Mouse (Mus musculus) hindbrain, embryonic 15.5 days (tissue): ENCODE results near the gene Cdkn3. TPM values are rescaled to one million over a fixed set of nuclear protein-coding genes. Genes with fewer than 3 reads are reported as not detected.
"Not testable (repeated sequence)": the region's sequence is repeated elsewhere in the genome, so short reads cannot be mapped to it uniquely, and the experiment has no call there.

Experiments used
- ATAC-seq: fragments of 200-750 bp; cut with Nextera tagmentation; 2 replicates; pipeline ENCODE4 v1.8.0; 2017; ENCODE audit warnings: low read depth, moderate number of reproducible peaks, moderate TSS enrichment; ENCODE audit not compliant: low FRiP score
- H3K27ac ChIP-seq: fragments of 300-500 bp; sonication (generic); replicated peaks from 2 replicates; pipeline ENCODE4 v1.5.1; 2015; ENCODE audit warnings: mild to moderate bottlenecking, inconsistent platforms
- H3K27me3 ChIP-seq: fragments of 300-500 bp; sonication (generic); 2 replicates; pipeline ENCODE4 v1.6.1; 2015; ENCODE audit warnings: control low read depth, inconsistent platforms
- H3K36me3 ChIP-seq: fragments of 300-500 bp; sonication (generic); 2 replicates; pipeline ENCODE4 v1.6.1; 2015; ENCODE audit warnings: control low read depth, inconsistent platforms
- H3K4me1 ChIP-seq: fragments of 300-500 bp; sonication (generic); replicated peaks from 2 replicates; pipeline ENCODE4 v1.6.1; 2015; ENCODE audit warnings: control low read depth, inconsistent platforms
- H3K4me2 ChIP-seq: fragments of 300-500 bp; sonication (generic); 2 replicates; pipeline ENCODE4 v1.6.1; 2015; ENCODE audit warnings: moderate library complexity, mild to moderate bottlenecking, inconsistent platforms
- H3K4me3 ChIP-seq: fragments of 300-500 bp; sonication (generic); 2 replicates; pipeline ENCODE4 v1.5.1; 2015; ENCODE audit warnings: mild to moderate bottlenecking, inconsistent platforms
- H3K9ac ChIP-seq: fragments of 300-500 bp; sonication (generic); 2 replicates; pipeline ENCODE4 v1.6.1; 2015; ENCODE audit warnings: inconsistent platforms
- H3K9me3 ChIP-seq: fragments of 300-500 bp; sonication (generic); 2 replicates; pipeline ENCODE4 v1.6.1; 2016; ENCODE audit warnings: control low read depth, inconsistent platforms
- WGBS: fragments of 180-500 bp; shearing (Covaris S2); methylation state at CpG from one replicate; pipeline ENCODE4 v1.1.7; 2015; 5-methylcytosine and 5-hydroxymethylcytosine counted together
- polyA plus RNA-seq: library from polyadenylated mRNA; unstranded; fragments of >200 nt; fragmentation: Nextera tagmentation; extraction: Ambion mirVana; gene quantifications from 2 replicates; pipeline ENCODE4 v1.2.1, GENCODE M21; 2015

Gene Cdkn3
- 9.8 and 12.4 TPM in 2 replicates for polyA plus RNA-seq

DNA sequence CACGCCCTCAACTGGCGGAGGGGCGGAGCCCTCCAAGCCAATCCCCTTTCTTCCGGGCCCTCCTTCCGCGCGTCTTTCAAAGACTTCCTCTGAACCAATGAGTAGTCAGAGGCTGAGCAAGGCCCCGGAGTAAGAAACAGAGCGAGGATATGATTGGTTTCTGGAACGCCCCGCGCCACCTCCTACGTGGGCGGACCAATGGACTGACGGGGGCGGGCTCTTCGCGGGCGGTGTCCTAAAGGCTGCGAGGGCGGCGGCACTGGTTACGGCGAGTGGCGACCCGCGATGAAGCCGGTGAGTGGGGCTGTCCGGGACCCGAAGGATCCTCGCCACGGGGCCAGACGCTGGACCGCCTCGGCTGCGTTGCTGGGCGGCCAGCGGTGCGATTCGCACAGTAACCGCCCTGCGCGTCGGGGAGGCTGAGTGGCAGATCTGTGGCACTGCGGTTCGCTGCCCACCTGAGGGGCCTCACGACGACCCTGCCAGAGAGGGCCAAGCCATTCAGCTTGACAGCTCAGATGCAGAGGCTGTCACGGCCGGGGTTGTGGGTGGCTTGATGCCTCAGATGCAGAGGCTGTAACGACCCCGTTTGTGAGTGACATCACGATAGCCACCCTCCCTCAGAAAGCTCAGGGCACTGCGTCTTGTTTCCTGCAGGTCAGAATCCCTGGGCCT is at the start of gene Cdkn3:
TSS of gene Cdkn3 (plus strand) at position 187 of the 675 bp plus-strand sequence.
- peak within 1 kb of the TSS; percentile 67 for H3K9ac ChIP-seq
- peak; percentile 100 for ATAC-seq
- H3K9me3 ChIP-seq = no peaks in the 10 kb centered on the region
- H3K4me2 ChIP-seq = peak within 1 kb of the TSS; percentile 93
- H3K4me1 ChIP-seq = peaks cover 12% of the 10 kb centered on the region
- under 1% methylated on average over 54 of the region's 54 CpGs for WGBS
- H3K27ac ChIP-seq = peak within 1 kb of the TSS; percentile 23
- no peaks in the 10 kb centered on the region for H3K36me3 ChIP-seq
- H3K27me3 ChIP-seq = no peaks in the 10 kb centered on the region
- peak within 1 kb of the TSS; percentile 88 for H3K4me3 ChIP-seq

DNA sequence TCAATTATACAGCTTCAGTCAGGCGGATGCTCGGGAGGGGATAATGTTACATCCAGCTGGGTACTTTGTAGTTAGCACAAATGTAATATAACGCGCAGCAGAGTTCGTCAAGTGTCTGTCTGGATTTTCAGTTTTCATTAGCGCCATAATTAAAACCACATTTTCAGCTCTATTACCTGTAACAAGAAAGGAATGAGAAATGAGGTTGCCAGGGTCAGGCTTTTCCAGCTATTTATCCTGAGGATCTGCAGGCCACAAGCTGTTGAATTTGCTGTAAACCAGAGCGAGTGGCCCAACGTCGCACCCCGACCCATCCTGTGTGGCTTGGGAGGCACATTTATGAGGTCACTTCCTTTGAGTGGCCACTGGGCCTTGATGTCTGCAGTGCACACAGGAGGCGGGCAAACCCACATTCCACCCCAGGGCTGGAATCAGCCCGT is 41.8 kb upstream of the Cdkn3 start:
- no peak for ATAC-seq
- 0 out of 2 replicates have a peak, but pooled peaks cover 5% of the 10 kb centered on the region for H3K4me1 ChIP-seq
- H3K9ac ChIP-seq = no peak overlapping the region
- 57% methylated on average over 12 of the region's 12 CpGs for WGBS
- no peaks in the 10 kb centered on the region for H3K27me3 ChIP-seq
- no peak overlapping the region for H3K4me3 ChIP-seq
- no peak overlapping the region for H3K4me2 ChIP-seq
- H3K36me3 ChIP-seq = no peaks in the 10 kb centered on the region
- H3K27ac ChIP-seq = no peak overlapping the region
- H3K9me3 ChIP-seq = no peaks in the 10 kb centered on the region

DNA sequence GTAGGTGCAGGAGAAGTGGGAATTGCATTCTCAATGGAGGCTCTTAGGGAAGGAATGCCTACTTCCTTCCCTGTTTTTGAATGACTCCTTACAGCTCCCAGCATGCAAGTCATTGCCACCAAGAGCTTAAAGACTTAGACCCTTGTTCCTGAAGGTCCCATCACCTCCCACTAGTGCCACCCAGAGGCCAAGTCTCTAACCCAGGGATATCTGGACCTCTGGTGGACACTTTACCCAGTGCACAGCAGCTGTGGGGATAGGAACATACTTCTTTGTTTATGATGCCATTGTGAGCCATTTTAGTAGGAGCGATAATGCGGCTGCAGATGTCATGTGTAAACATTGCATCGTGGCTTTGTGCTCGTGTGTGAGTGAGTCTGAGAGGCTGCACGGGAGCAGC is 38.3 kb upstream of the Cdkn3 start:
- no peaks in the 10 kb centered on the region for H3K36me3 ChIP-seq
- 66% methylated on average over 5 of the region's 5 CpGs for WGBS
- ATAC-seq = no peak
- H3K4me3 ChIP-seq = no peak overlapping the region
- no peak overlapping the region for H3K9ac ChIP-seq
- no peaks in the 10 kb centered on the region for H3K27me3 ChIP-seq
- H3K4me1 ChIP-seq = 0 out of 2 replicates have a peak, but pooled peaks cover 8% of the 10 kb centered on the region
- no peak overlapping the region for H3K4me2 ChIP-seq
- no peak overlapping the region for H3K27ac ChIP-seq
- no peaks in the 10 kb centered on the region for H3K9me3 ChIP-seq

DNA sequence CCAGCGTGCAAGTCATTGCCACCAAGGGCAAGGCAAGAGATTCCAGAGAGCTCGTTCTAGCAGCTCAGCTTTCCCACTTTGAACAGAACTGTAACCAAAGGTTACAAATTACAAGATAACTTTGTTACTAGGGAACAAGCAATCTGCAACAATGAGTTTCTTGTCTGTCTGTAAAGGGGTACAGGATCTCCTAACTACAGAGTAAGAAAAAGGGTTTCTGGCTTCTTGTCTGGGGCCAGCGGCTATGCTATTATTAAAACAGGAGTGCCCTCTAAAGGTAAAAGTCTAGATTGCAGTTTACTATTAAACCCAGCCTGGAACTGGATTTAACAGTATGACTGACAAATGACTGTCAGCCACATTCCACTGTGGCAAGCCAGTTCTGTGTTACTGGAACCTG is 36.5 kb upstream of the Cdkn3 start:
- Histone ChIP-seq H3K4me1 (0 out of 2 replicates have a peak, but pooled peaks cover 3% of the 10 kb centered on the region), H3K9ac (no peak overlapping the region), H3K4me2 (no peak overlapping the region), H3K4me3 (no peak overlapping the region), H3K27ac (no peak overlapping the region), H3K9me3 (no peaks in the 10 kb centered on the region), H3K27me3 (no peaks in the 10 kb centered on the region), H3K36me3 (no peaks in the 10 kb centered on the region)
- WGBS = 37% methylated on average over 3 of the region's 3 CpGs
- peak; percentile 81 for ATAC-seq

DNA sequence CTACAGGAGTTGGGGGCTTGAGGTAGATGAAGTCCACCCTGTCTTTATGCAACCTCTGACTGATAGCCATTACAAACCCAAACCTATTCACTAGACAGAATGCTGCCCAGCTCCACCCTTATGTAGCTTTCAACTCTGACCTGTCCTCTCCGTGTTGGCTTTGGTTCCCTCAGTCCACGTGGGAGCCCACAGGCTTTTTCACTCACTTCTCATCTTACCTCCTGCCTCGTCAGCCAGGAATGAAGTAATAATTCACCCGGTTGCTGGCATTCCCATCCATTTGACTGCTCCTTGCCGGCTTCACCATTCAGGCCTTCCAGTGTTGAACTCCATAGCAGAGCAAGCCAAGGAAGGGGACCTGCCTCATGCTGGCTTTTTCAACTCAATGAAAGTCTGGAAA is 35.4 kb upstream of the Cdkn3 start:
- Histone ChIP-seq H3K9ac (no peak overlapping the region), H3K4me3 (no peak overlapping the region), H3K27me3 (no peaks in the 10 kb centered on the region), H3K4me1 (0 out of 2 replicates have a peak, but pooled peaks cover 3% of the 10 kb centered on the region), H3K36me3 (no peaks in the 10 kb centered on the region), H3K9me3 (no peaks in the 10 kb centered on the region), H3K4me2 (no peak overlapping the region), H3K27ac (no peak overlapping the region)
- no peak for ATAC-seq
- WGBS = 48% methylated on average over 5 of the region's 5 CpGs

DNA sequence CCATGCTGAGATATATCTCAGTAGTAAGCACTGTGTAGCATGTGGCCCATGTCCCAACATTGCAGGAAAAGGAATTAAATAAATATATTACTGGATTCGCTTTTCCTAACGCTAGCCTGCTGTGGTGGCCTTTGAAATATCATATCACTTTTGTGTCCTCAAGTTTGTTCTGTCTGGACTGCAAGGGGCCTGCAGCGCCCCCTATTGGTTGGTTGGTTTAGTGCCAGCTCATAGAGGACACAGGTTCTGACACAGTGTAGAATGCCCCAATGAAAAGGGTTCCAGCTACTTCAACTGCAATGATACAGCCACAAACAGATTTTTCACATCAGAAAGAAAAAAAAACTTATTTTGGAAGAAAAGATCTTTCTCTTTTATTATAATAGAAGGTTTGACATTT is 34.6 kb upstream of the Cdkn3 start:
- no peaks in the 10 kb centered on the region for H3K9me3 ChIP-seq
- no peak overlapping the region for H3K9ac ChIP-seq
- no peak for ATAC-seq
- H3K27me3 ChIP-seq = no peaks in the 10 kb centered on the region
- H3K27ac ChIP-seq = no peak overlapping the region
- H3K4me2 ChIP-seq = no peak overlapping the region
- 49% methylated on average over 3 of the region's 3 CpGs for WGBS
- H3K4me1 ChIP-seq = 0 out of 2 replicates have a peak, but pooled peaks cover 3% of the 10 kb centered on the region
- H3K4me3 ChIP-seq = no peak overlapping the region
- no peaks in the 10 kb centered on the region for H3K36me3 ChIP-seq

DNA sequence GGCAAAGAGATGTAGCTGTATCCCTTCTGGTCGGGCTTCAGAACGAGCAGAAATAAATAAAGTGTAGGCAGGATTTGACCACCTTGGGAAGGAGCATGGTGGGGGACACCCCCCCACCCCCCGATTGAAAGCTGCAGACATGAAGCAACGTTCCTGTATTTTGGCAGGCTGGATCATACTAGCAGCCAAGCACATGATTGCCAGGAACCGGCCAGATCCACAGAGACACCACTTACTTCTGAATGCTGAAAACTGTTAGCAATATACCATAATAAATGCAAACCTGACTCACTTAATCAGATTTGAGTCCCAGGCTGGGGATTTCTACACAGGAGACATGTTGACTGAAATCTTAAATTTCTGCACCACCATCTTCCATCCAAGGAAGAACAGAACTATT is 26.1 kb upstream of the Cdkn3 start:
- H3K4me1 ChIP-seq = no peaks in the 10 kb centered on the region
- H3K4me2 ChIP-seq = no peak overlapping the region
- ATAC-seq = no peak
- no peak overlapping the region for H3K27ac ChIP-seq
- H3K27me3 ChIP-seq = no peaks in the 10 kb centered on the region
- WGBS = 72% methylated on average over 5 of the region's 5 CpGs
- H3K36me3 ChIP-seq = no peaks in the 10 kb centered on the region
- no peak overlapping the region for H3K9ac ChIP-seq
- H3K9me3 ChIP-seq = no peaks in the 10 kb centered on the region
- H3K4me3 ChIP-seq = no peak overlapping the region

DNA sequence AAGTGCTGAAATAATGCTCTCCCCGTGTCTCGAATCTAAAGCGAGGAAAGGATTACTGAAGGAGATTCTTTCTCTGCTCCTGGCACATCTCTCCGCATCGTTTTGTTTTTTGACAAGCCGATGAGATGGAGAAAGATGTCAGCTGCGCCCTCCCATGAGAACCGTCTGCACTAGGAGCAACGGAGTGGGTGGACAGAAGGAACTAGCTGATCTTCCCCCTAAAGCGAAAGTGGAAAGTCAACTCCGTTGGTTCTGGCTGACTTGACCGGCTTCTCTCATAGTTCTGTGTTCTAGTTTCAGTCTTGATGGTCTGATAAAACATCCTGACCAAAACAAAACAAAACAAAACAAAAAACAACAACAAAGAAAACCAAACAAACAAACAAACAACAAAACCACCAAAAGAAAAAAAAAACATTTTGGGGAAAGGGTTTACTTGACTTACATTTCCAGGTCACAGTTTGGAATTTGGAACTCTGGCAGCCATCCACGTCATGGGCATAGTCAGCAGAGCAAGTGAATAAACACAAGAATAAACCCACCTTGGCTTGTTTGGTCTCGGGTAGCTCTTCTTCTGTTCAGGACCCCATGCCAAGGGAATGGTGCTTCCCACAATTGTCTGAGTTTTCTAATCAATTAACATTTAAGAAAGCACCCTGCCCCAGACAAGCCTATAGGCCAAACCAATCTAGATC is 25.4 kb upstream of the Cdkn3 start:
- no peak overlapping the region for H3K27ac ChIP-seq
- no peaks in the 10 kb centered on the region for H3K27me3 ChIP-seq
- H3K4me3 ChIP-seq = no peak overlapping the region
- H3K4me1 ChIP-seq = no peaks in the 10 kb centered on the region
- H3K4me2 ChIP-seq = no peak overlapping the region
- no peak overlapping the region for H3K9ac ChIP-seq
- H3K9me3 ChIP-seq = no peaks in the 10 kb centered on the region
- WGBS = 82% methylated on average over 14 of the region's 14 CpGs
- ATAC-seq = no peak
- H3K36me3 ChIP-seq = no peaks in the 10 kb centered on the region

DNA sequence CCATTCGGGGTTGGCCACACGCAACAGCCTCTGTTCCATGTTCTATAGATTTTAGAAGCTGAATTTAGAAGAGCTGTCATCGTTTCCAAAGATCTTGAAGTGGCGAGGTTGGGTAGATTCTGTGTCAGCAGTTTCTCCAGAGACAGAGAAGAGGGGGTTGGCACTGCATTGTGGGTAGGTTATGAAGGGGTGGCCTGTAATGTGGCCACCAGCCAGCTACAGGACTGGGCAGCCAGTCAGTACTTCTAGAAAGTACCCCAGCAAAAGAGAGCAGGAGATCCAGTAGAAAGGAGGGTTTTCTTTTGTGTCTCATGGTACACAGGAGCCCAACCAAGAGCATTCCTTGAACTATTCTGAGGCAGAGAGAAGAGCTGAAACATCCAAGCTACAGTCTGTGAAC is 24.0 kb upstream of the Cdkn3 start:
- H3K36me3 ChIP-seq = no peaks in the 10 kb centered on the region
- no peak overlapping the region for H3K9ac ChIP-seq
- H3K27ac ChIP-seq = no peak overlapping the region
- H3K9me3 ChIP-seq = no peaks in the 10 kb centered on the region
- H3K4me1 ChIP-seq = no peaks in the 10 kb centered on the region
- no peak overlapping the region for H3K4me2 ChIP-seq
- WGBS = 94% methylated on average over 4 of the region's 4 CpGs
- ATAC-seq = no peak
- H3K4me3 ChIP-seq = no peak overlapping the region
- H3K27me3 ChIP-seq = no peaks in the 10 kb centered on the region

DNA sequence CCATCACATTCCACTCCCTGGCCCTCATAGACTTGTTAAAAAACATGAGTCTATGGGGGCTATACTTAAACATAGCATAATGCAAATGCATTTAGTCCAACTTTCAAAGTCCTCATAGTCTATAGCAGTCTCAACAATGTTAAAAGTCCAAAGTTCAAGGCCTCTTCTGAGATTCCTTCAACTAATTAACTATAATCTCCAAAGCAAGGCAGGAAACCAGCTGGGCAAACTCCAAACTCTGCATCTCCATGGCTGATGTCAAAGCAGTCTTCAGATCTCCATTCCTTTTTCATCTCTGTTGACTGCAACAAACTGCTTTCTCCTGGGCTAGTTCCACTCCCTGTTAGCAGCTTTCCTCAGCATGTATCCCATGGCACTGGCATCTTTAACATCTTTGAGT is 23.0 kb upstream of the Cdkn3 start:
- H3K4me2 ChIP-seq, H3K9me3 ChIP-seq, H3K9ac ChIP-seq, H3K4me1 ChIP-seq, H3K27me3 ChIP-seq, ATAC-seq, H3K27ac ChIP-seq, H3K4me3 ChIP-seq, H3K36me3 ChIP-seq: not testable (repeated sequence)

DNA sequence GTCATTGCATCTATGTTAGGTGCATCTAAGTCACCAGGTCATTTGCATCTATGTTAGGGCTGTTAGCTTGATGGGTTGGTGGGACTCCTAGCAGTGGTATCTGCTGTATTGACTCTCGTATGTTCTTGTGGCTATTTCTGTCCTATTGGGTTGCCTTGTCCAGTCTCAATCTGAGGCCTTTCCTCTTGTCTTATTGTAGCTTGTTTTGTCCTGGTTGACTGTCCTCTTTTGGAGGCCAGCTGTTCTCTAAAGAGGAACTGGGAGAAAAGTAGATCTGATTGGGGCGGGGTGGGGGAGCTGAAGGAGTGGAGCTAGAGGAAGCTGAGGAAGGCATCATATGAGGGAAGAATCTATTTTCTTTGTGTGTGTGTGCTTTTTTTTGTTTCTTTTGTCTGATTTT is 17.7 kb upstream of the Cdkn3 start:
- no peak for ATAC-seq
- Histone ChIP-seq H3K9me3 (no peaks in the 10 kb centered on the region), H3K4me2 (no peak overlapping the region), H3K27me3 (no peaks in the 10 kb centered on the region), H3K36me3 (no peaks in the 10 kb centered on the region), H3K4me1 (no peaks in the 10 kb centered on the region), H3K27ac (no peak overlapping the region), H3K9ac (no peak overlapping the region), H3K4me3 (no peak overlapping the region)
- WGBS = 86% methylated on average over 2 of the region's 2 CpGs

DNA sequence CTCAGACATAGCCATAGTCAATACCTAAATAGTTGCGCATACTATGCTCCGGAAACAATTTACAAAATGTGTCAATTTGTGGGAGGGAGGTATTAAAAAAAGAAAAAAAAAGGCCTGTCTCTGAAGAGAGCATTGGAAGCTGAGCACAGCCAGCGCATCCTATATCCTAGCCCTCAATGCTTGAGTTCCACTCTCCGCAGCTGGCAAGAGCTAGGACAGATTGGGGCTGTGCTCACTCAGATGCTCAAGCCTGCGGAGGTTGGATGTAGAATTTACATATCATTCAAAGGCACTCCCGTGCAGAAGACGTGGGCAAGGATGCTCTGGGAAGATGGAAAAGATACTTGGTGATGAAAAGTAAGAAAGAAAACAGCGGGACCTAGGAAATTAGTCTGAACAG is 14.9 kb upstream of the Cdkn3 start:
- no peaks in the 10 kb centered on the region for H3K36me3 ChIP-seq
- no peaks in the 10 kb centered on the region for H3K27me3 ChIP-seq
- no peak overlapping the region for H3K4me3 ChIP-seq
- H3K9me3 ChIP-seq = no peaks in the 10 kb centered on the region
- no peak overlapping the region for H3K4me2 ChIP-seq
- no peaks in the 10 kb centered on the region for H3K4me1 ChIP-seq
- no peak overlapping the region for H3K27ac ChIP-seq
- no peak for ATAC-seq
- 93% methylated on average over 8 of the region's 8 CpGs for WGBS
- no peak overlapping the region for H3K9ac ChIP-seq
